In genomic region chr3:97932131-97932530, GRCm38 (mm10) we compare ENCODE assay signal across 8 mouse cellular contexts. TPM values are rescaled to one million over a fixed set of nuclear protein-coding genes. Genes with fewer than 3 reads are reported as not detected.
DNase-seq lines count a peak whose midpoint lies in the region; ATAC-seq lines count a peak whose summit lies in the region.

No protein-coding gene starts in this region.

- no peak overlapping the region for H3K4me3 ChIP-seq in hindbrain, embryonic 14.5 days (replicated peaks; ENCODE audit: low read length)

- peak; percentile 39 for DNase-seq in embryo, embryonic 10 days (ENCODE audit: low spot score)
- DNase-seq in embryo, embryonic 10.5 days (ENCODE audit: low spot score), result no peak
- DNase-seq in MEL-GATA-1-ER (ENCODE audit: extremely low read depth, low read depth), result peak; percentile 71
- DNase-seq in hindbrain, embryonic 14.5 days (ENCODE audit: low spot score), result no peak
- peak; percentile 69 for DNase-seq in lung, postnatal 25 days (ENCODE audit: low spot score)
- peak; percentile 32 to 47 for DNase-seq in spleen, postnatal 14 days (ENCODE audit: low spot score in 2 of 2)
- no peak for DNase-seq in left cerebral cortex, postnatal 25 days (ENCODE audit: low spot score in 2 of 2)
- DNase-seq in left cerebral cortex, postnatal 4 days, result no peak

- 15% methylated on average over 10 of the region's 10 CpGs for WGBS in hindbrain, embryonic 14.5 days

- H3K4me1 ChIP-seq in hindbrain, embryonic 14.5 days (replicated peaks; ENCODE audit: control insufficient read depth, insufficient read depth, low read length), result peaks cover 24% of the 10 kb centered on the region

- no peak for ATAC-seq in hindbrain, embryonic 14.5 days (ENCODE audit: low FRiP score)

- H3K27me3 ChIP-seq in hindbrain, embryonic 14.5 days (ENCODE audit: control insufficient read depth, insufficient read depth, low read length), result peaks cover 6% of the 10 kb centered on the region; the same call in 1 of the 2 replicates

- H3K4me2 ChIP-seq in hindbrain, embryonic 14.5 days (replicated peaks), result peak overlapping the region; percentile 22; the same call in 1 of the 2 replicates

- H3K9ac ChIP-seq in hindbrain, embryonic 14.5 days, result peak overlapping the region; percentile 9; the same call in 1 of the 2 replicates

- H3K36me3 ChIP-seq in hindbrain, embryonic 14.5 days (replicated peaks; ENCODE audit: control insufficient read depth, insufficient read depth), result no peaks in the 10 kb centered on the region

- intact Hi-C loops in left cerebral cortex, postnatal 25 days (cut with DNase I), result no loop called here
- intact Hi-C loops in left cerebral cortex, postnatal 4 days (cut with DNase I), result loop anchor here (10.0 kb wide), 1 partner anchor 383 kb away; no protein-coding TSS in a partner anchor

- no peaks in the 10 kb centered on the region for H3K9me3 ChIP-seq in hindbrain, embryonic 14.5 days (ENCODE audit: control insufficient read depth, low read length)

- no peak overlapping the region for H3K27ac ChIP-seq in hindbrain, embryonic 14.5 days

RNA-seq across cellular contexts. Expression of gene Sec22b, which starts 31.1 kb away (rescaled TPM):
- polyA plus RNA-seq in hindbrain, embryonic 14.5 days (2014; fragmentation: Nextera tagmentation; extraction: Ambion mirVana), result 110 and 111 TPM in 2 replicates
- total RNA-seq in left cerebral cortex, postnatal 25 days (2021), result 10 to 100 TPM; 70.9 to 76.7 TPM
- total RNA-seq in left cerebral cortex, postnatal 4 days (2021), result 10 to 100 TPM; 62.9 to 63.7 TPM

RNA-seq across cellular contexts. Expression of gene Pde4dip, which starts 43.6 kb away (rescaled TPM):
- polyA plus RNA-seq in hindbrain, embryonic 14.5 days (2014; fragmentation: Nextera tagmentation; extraction: Ambion mirVana), result 76.6 and 84.5 TPM in 2 replicates
- 100 to 1,000 TPM; 246 to 251 TPM for total RNA-seq in left cerebral cortex, postnatal 25 days (2021)
- 100 to 1,000 TPM; 202 to 223 TPM for total RNA-seq in left cerebral cortex, postnatal 4 days (2021)

Comparison
In these comparisons a context has a peak if more than half of its experiments do, and no peak if none do; other contexts are left out.
1. DNase-seq: peak in embryo, embryonic 10 days (single experiment), MEL-GATA-1-ER (single experiment), lung, postnatal 25 days (single experiment) and spleen, postnatal 14 days (2 of 2); none in embryo, embryonic 10.5 days (single experiment), hindbrain, embryonic 14.5 days (single experiment), left cerebral cortex, postnatal 25 days (0 of 2) and left cerebral cortex, postnatal 4 days (single experiment).